Mouse (Mus musculus) liver, embryonic 15.5 days (tissue): Measurements from ENCODE around the gene Gif. TPM values are rescaled to one million over a fixed set of nuclear protein-coding genes. Genes with fewer than 3 reads are reported as not detected.

Experiments
- ATAC-seq: fragments of 200-750 bp; cut with Nextera tagmentation; 2 replicates; pipeline ENCODE4 v1.8.0; 2017; ENCODE audit warnings: moderate number of reproducible peaks, mild to moderate bottlenecking, moderate library complexity; ENCODE audit not compliant: insufficient read depth
- H3K27ac ChIP-seq: fragments of 300-500 bp; sonication (generic); replicated peaks from 2 replicates; pipeline ENCODE4 v1.5.1; 2015; ENCODE audit warnings: mild to moderate bottlenecking, inconsistent platforms
- H3K27me3 ChIP-seq: fragments of 300-500 bp; sonication (generic); 2 replicates; pipeline ENCODE4 v1.6.1; 2015; ENCODE audit warnings: mild to moderate bottlenecking, inconsistent platforms
- H3K36me3 ChIP-seq: fragments of 300-500 bp; sonication (generic); replicated peaks from 2 replicates; pipeline ENCODE4 v1.6.1; 2015; ENCODE audit warnings: moderate library complexity, mild to moderate bottlenecking, inconsistent platforms
- H3K4me1 ChIP-seq: fragments of 300-500 bp; sonication (generic); replicated peaks from 2 replicates; pipeline ENCODE4 v1.6.1; 2015; ENCODE audit warnings: inconsistent platforms
- H3K4me2 ChIP-seq: fragments of 300-500 bp; sonication (generic); 2 replicates; pipeline ENCODE4 v1.6.1; 2015; ENCODE audit warnings: moderate library complexity, mild to moderate bottlenecking, inconsistent platforms
- H3K4me3 ChIP-seq: fragments of 300-500 bp; sonication (generic); replicated peaks from 2 replicates; pipeline ENCODE4 v1.5.1; 2015; ENCODE audit warnings: mild to moderate bottlenecking, inconsistent platforms
- H3K9ac ChIP-seq: fragments of 300-500 bp; sonication (generic); 2 replicates; pipeline ENCODE4 v1.6.1; 2015; ENCODE audit warnings: moderate library complexity, mild to moderate bottlenecking, inconsistent platforms
- H3K9me3 ChIP-seq: fragments of 300-500 bp; sonication (generic); replicated peaks from 2 replicates; pipeline ENCODE4 v1.6.1; 2016; ENCODE audit warnings: inconsistent platforms
- WGBS: fragments of 180-500 bp; shearing (Covaris S2); methylation state at CpG from one replicate; pipeline ENCODE4 v1.1.7; 2015; ENCODE audit warnings: mixed read lengths; ENCODE audit not compliant: insufficient replicate concordance; 5-methylcytosine and 5-hydroxymethylcytosine counted together
- polyA plus RNA-seq: library from polyadenylated mRNA; unstranded; fragments of >200 nt; fragmentation: Nextera tagmentation; extraction: Ambion mirVana; gene quantifications from 2 replicates; pipeline ENCODE4 v1.2.1, GENCODE M21; 2015

The Gif gene
- polyA plus RNA-seq, 1 experiment from 2014 or later: not detected

DNA sequence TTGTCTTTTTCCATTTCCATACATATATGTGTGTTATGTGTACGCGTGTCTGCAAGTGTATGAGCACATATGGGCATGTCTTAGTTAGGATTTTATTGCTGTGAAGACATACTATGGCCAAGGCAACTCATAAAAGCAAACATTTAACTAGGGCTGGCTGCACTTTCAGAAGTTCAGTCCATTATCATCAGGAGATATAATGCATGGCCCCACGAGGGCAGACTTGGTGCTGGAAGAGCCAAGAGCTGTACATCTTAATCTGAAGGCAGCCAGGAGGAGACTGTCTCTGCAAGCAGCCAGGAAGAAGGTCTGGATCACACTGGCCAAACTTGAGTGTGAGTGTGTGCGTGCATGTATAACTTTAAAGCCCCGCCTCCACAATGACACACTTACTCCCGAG is 47.1 kb downstream of the Gif start:
- no peak overlapping the region for H3K9ac ChIP-seq
- H3K9me3 ChIP-seq: no peaks in the 10 kb centered on the region
- no peak for ATAC-seq
- no peaks in the 10 kb centered on the region for H3K36me3 ChIP-seq
- WGBS: 55% methylated on average over 6 of the region's 6 CpGs
- no peak overlapping the region for H3K27ac ChIP-seq
- no peak overlapping the region for H3K4me3 ChIP-seq
- H3K4me2 ChIP-seq: no peak overlapping the region
- H3K4me1 ChIP-seq: no peaks in the 10 kb centered on the region
- no peaks in the 10 kb centered on the region for H3K27me3 ChIP-seq

- ATAC-seq: no peak
- Histone ChIP-seq H3K9ac (no peak overlapping the region), H3K4me1 (no peaks in the 10 kb centered on the region), H3K36me3 (no peaks in the 10 kb centered on the region), H3K27ac (no peak overlapping the region), H3K9me3 (no peaks in the 10 kb centered on the region), H3K4me2 (no peak overlapping the region), H3K27me3 (no peaks in the 10 kb centered on the region), H3K4me3 (no peak overlapping the region)
- 66% methylated on average over 8 of the region's 8 CpGs for WGBS
These were observed 53.4 kb downstream of the Gif start for GRCm38 (mm10) chr19:11800531-11801315.

- Histone ChIP-seq H3K27me3 (no peaks in the 10 kb centered on the region), H3K4me1 (no peaks in the 10 kb centered on the region; the same call in 1 of the 2 replicates), H3K4me2 (no peak overlapping the region), H3K9me3 (no peaks in the 10 kb centered on the region), H3K9ac (no peak overlapping the region), H3K27ac (no peak overlapping the region), H3K4me3 (no peak overlapping the region), H3K36me3 (no peaks in the 10 kb centered on the region)
- 27% methylated on average over 1 of the region's 1 CpGs for WGBS
- no peak for ATAC-seq
These were observed 57.1 kb downstream of the Gif start for GRCm38 (mm10) chr19:11804423-11804822.

DNA sequence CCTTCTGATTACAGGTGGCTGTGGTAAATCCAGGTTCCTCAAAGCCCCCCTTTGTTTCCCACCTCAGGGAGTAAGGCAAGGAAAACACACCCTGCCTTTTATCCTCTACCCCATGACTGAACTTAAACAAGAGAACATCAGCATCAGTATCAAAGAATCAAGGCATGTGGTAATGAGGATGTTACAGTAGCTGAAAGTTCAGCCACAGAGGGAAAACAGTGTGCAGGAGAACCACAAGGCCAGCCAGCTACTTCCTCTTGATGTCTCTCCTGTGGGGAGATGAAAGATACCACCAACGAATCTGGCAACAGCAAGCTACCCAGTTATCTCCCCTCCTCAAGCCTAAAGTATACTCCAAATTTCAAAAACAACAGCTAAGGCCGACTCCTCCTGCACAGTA is 59.9 kb downstream of the Gif start:
- Histone ChIP-seq H3K9me3 (no peaks in the 10 kb centered on the region), H3K4me3 (no peak overlapping the region), H3K27ac (no peak overlapping the region), H3K4me2 (no peak overlapping the region), H3K36me3 (no peaks in the 10 kb centered on the region), H3K27me3 (no peaks in the 10 kb centered on the region), H3K4me1 (no peaks in the 10 kb centered on the region; the same call in 1 of the 2 replicates), H3K9ac (no peak overlapping the region)
- 4% methylated on average over 2 of the region's 2 CpGs for WGBS
- ATAC-seq: no peak

DNA sequence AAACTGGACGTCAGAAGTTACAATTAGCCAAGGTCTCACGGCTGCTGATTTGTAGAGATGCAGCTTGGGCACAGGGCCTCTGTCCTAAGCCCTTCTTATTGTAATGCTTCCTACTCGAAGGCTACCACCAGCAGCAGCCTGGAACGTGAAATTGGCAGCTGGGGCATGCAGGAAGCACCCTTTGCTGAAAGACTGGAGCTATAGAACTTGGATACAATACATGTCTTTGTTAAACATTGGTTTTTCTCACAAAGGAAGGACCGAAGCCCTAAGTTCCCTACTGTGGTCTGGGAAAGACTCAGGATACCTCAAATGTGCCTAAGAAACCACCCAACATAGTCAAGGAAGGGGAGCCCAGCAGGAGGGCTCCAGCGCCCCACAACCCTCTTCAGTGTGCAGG is 60.5 kb downstream of the Gif start:
- Histone ChIP-seq H3K9me3 (no peaks in the 10 kb centered on the region), H3K9ac (no peak overlapping the region), H3K4me2 (no peak overlapping the region), H3K27me3 (no peaks in the 10 kb centered on the region), H3K27ac (no peak overlapping the region), H3K36me3 (no peaks in the 10 kb centered on the region), H3K4me1 (no peaks in the 10 kb centered on the region; the same call in 1 of the 2 replicates), H3K4me3 (no peak overlapping the region)
- ATAC-seq: no peak
- 28% methylated on average over 6 of the region's 6 CpGs for WGBS

DNA sequence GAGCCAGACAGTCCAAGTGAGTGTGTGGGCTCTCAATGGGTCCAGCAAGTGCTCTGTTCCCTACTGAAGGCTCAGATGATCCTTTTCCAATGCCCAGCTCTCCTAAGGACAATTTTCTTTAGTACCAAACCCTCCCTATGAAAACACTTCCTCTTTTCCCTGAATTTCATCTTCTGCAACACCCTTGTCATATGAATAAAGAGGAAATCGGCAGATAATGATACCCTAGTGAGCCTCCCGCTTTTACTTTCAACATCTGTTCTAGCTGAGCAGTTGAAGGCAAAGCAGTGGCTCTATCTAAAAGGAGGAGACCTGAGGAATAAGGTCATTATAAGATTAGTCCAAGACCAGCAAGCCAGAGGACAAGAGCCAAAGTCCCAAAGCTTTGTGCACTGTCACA is 61.1 kb downstream of the Gif start:
- H3K36me3 ChIP-seq: no peaks in the 10 kb centered on the region
- H3K4me1 ChIP-seq: no peaks in the 10 kb centered on the region; the same call in 1 of the 2 replicates

GRCm38 (mm10) chr19:11810003-11810758 is 62.8 kb downstream of the Gif start:
- Histone ChIP-seq H3K36me3 (no peaks in the 10 kb centered on the region), H3K9me3 (no peaks in the 10 kb centered on the region), H3K4me2 (no peak overlapping the region), H3K4me1 (peaks cover 3% of the 10 kb centered on the region; the same call in 1 of the 2 replicates), H3K9ac (no peak overlapping the region), H3K27ac (no peak overlapping the region), H3K4me3 (no peak overlapping the region), H3K27me3 (0 out of 2 replicates have a peak, but pooled peaks cover 8% of the 10 kb centered on the region)
- no peak for ATAC-seq
- 31% methylated on average over 5 of the region's 5 CpGs for WGBS

More for the DNA sequence above, 61.1 kb downstream of the Gif start:
- no peak for ATAC-seq
- H3K9me3 ChIP-seq: no peaks in the 10 kb centered on the region
- no peak overlapping the region for H3K4me3 ChIP-seq
- H3K9ac ChIP-seq: no peak overlapping the region
- H3K27me3 ChIP-seq: no peaks in the 10 kb centered on the region
- H3K27ac ChIP-seq: no peak overlapping the region
- WGBS: 21% methylated on average over 2 of the region's 2 CpGs
- no peak overlapping the region for H3K4me2 ChIP-seq

DNA sequence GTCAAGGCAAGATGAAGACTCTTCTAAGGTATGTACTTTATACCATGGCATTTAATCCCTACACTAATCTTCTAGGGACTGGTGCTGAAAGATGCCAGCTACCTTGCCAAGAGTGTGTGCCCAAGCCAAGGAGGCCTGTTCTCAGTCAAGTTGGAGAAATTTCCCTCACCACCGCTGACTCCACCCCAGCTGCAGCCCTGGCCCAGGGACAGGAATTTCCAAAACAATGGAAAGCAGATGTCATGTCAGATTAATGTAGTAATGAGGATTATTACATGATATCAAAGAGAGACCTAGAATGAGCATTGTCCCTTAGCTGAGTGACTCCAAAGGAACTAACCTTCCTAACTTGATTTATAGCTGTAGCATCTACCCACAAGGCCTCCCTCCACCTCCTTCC is 63.5 kb downstream of the Gif start:
- H3K36me3 ChIP-seq: no peaks in the 10 kb centered on the region
- 71% methylated on average over 1 of the region's 1 CpGs for WGBS
- H3K4me3 ChIP-seq: no peak overlapping the region
- no peak overlapping the region for H3K4me2 ChIP-seq
- no peaks in the 10 kb centered on the region for H3K9me3 ChIP-seq
- ATAC-seq: no peak
- H3K4me1 ChIP-seq: peaks cover 3% of the 10 kb centered on the region; the same call in 1 of the 2 replicates
- no peak overlapping the region for H3K9ac ChIP-seq
- H3K27ac ChIP-seq: no peak overlapping the region
- H3K27me3 ChIP-seq: peaks cover 13% of the 10 kb centered on the region

DNA sequence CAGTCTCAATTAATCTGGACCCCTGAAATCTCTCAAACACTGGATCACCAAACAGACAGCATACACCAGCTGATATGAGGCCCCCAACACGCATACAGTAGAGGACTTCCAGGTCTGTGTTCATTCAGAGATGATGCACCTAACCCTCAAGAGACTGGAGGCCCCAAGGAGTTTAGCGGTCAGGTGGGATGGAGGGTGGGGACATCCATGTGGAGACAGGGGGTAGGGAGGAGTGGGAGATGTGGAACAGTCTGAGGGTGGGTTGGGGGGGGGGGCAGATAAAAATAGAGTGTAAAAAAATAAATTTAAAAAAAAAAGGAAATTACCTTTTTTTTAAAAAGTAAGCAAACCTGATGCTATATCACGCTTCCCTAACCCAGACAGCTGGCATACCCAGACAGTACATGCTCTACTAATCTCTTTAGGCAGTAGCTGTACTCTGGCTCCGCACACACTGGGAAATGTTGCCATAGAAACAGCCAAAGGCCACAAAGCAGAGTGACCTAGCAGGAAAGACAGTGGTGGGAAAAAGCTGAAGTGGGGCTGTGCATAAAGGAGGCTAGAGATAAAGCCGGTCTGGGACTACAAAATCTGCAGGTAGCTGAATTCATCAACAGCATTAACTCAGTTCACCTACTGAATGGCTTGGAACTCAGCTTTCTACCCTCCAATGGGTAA is 64.5 kb downstream of the Gif start:
- WGBS: 30% methylated on average over 5 of the region's 5 CpGs
- H3K9me3 ChIP-seq: no peaks in the 10 kb centered on the region
- H3K27ac ChIP-seq: no peak overlapping the region
- H3K4me3 ChIP-seq: no peak overlapping the region
- H3K27me3 ChIP-seq: peaks cover 22% of the 10 kb centered on the region
- H3K9ac ChIP-seq: no peak overlapping the region
- H3K36me3 ChIP-seq: no peaks in the 10 kb centered on the region
- ATAC-seq: peak; percentile 44; the same call in 1 of the 2 replicates
- no peak overlapping the region for H3K4me2 ChIP-seq
- H3K4me1 ChIP-seq: peaks cover 3% of the 10 kb centered on the region; the same call in 1 of the 2 replicates
